Mouse (Mus musculus): ENCODE data around the gene S100pbp. TPM values are rescaled to one million over a fixed set of nuclear protein-coding genes. Genes with fewer than 3 reads are reported as not detected.

The S100pbp gene
- total RNA-seq, 2 experiments from 2014 or later = 40.5 to 42.1 TPM

- peak; percentile 90 for DNase-seq
- intact Hi-C loops (cut with DNase I) = no loop called here
These were observed 54.5 kb downstream of the S100pbp start for GRCm38 (mm10) chr4:129134799-129135585.

- intact Hi-C loops (cut with DNase I) = no loop called here
- DNase-seq = no peak
These were observed 58.7 kb downstream of the S100pbp start for GRCm38 (mm10) chr4:129130755-129131303.

GRCm38 (mm10) chr4:129130149-129130548, 59.4 kb downstream of the S100pbp start:
- peak; percentile 65 for DNase-seq
- intact Hi-C loops (cut with DNase I) = no loop called here

- intact Hi-C loops (cut with DNase I) = no loop called here
- no peak for DNase-seq
These were observed 60.1 kb downstream of the S100pbp start for GRCm38 (mm10) chr4:129129387-129129786.

- intact Hi-C loops (cut with DNase I) = no loop called here
- DNase-seq = no peak
These were observed 60.8 kb downstream of the S100pbp start for GRCm38 (mm10) chr4:129128582-129129338.

- intact Hi-C loops (cut with DNase I) = no loop called here
- DNase-seq = peak; percentile 89
These were observed 63.6 kb downstream of the S100pbp start for GRCm38 (mm10) chr4:129125736-129126451.

GRCm38 (mm10) chr4:129124652-129125146, 64.8 kb downstream of the S100pbp start:
- intact Hi-C loops (cut with DNase I) = no loop called here

GRCm38 (mm10) chr4:129122719-129123118, 66.8 kb downstream of the S100pbp start:
- peak; percentile 68 for DNase-seq
- intact Hi-C loops (cut with DNase I) = no loop called here

More at GRCm38 (mm10) chr4:129124652-129125146, 64.8 kb downstream of the S100pbp start:
- DNase-seq = peak; percentile 90

GRCm38 (mm10) chr4:129122107-129122506, 67.4 kb downstream of the S100pbp start:
- intact Hi-C loops (cut with DNase I) = no loop called here
- DNase-seq = no peak

- DNase-seq = peak; percentile 44
- intact Hi-C loops (cut with DNase I) = no loop called here
These were observed 67.9 kb downstream of the S100pbp start, which contains the start of gene Hpca for GRCm38 (mm10) chr4:129121569-129122086. TSS of gene Hpca (minus strand) at chr4:129122036.

GRCm38 (mm10) chr4:129120520-129121445, 68.7 kb downstream of the S100pbp start:
- intact Hi-C loops (cut with DNase I) = no loop called here
- peak; percentile 42 for DNase-seq

- no peak for DNase-seq
- intact Hi-C loops (cut with DNase I) = no loop called here
These were observed 69.8 kb downstream of the S100pbp start for GRCm38 (mm10) chr4:129119708-129120107.

GRCm38 (mm10) chr4:129117720-129118510, 71.6 kb downstream of the S100pbp start:
- no peak for DNase-seq
- intact Hi-C loops (cut with DNase I) = no loop called here

- no peak for DNase-seq
- intact Hi-C loops (cut with DNase I) = no loop called here
These were observed 72.8 kb downstream of the S100pbp start for GRCm38 (mm10) chr4:129116703-129117102.

GRCm38 (mm10) chr4:129113083-129113988, 76.2 kb downstream of the S100pbp start:
- peak; percentile 97 for DNase-seq
- intact Hi-C loops (cut with DNase I) = no loop called here

- peak; percentile 56 for DNase-seq
- intact Hi-C loops (cut with DNase I) = no loop called here
These were observed 77.3 kb downstream of the S100pbp start for GRCm38 (mm10) chr4:129112231-129112630.

GRCm38 (mm10) chr4:129111350-129111749, 78.2 kb downstream of the S100pbp start:
- intact Hi-C loops (cut with DNase I) = no loop called here
- peak; percentile 45 for DNase-seq
